Mouse (Mus musculus): Measurements from ENCODE around the gene Ism2. TPM values are rescaled to one million over a fixed set of nuclear protein-coding genes. Genes with fewer than 3 reads are reported as not detected.
"Not testable (repeated sequence)": the region's sequence is repeated elsewhere in the genome, so short reads cannot be mapped to it uniquely, and the experiment has no call there.

Gene Ism2
- polyA plus RNA-seq, 1 experiment from 2014 or later, result 0.44 TPM

- Histone ChIP-seq H3K36me3 (ENCODE audit: control insufficient read depth, insufficient read depth, low read length) (no peaks in the 10 kb centered on the region), H3K4me1 (ENCODE audit: control insufficient read depth, insufficient read depth, low read length) (no peaks in the 10 kb centered on the region), H3K9ac (replicated peaks; ENCODE audit: low read depth, low read length) (no peak overlapping the region), H3K27me3 (ENCODE audit: control insufficient read depth, insufficient read depth, low read length) (no peaks in the 10 kb centered on the region), H3K27ac (ENCODE audit: low read depth, low read length) (no peak overlapping the region), H3K4me3 (ENCODE audit: low read depth, low read length) (no peak overlapping the region), H3K4me2 (ENCODE audit: low read depth, low read length) (no peak overlapping the region), H3K9me3 (ENCODE audit: control insufficient read depth, low read length) (no peaks in the 10 kb centered on the region)
- 97% methylated on average over 4 of the region's 4 CpGs for WGBS
- ATAC-seq (ENCODE audit: low read depth), result no peak
Observed at GRCm38 (mm10) chr12:87282743-87283142, 16.8 kb downstream of the Ism2 start.

- no peak overlapping the region for H3K4me3 ChIP-seq (ENCODE audit: low read depth, low read length)
- H3K4me1 ChIP-seq (ENCODE audit: control insufficient read depth, insufficient read depth, low read length), result no peaks in the 10 kb centered on the region
- H3K9ac ChIP-seq (replicated peaks; ENCODE audit: low read depth, low read length), result no peak overlapping the region
- no peak for ATAC-seq (ENCODE audit: low read depth)
- WGBS, result 88% methylated on average over 1 of the region's 1 CpGs
- no peak overlapping the region for H3K27ac ChIP-seq (ENCODE audit: low read depth, low read length)
- no peaks in the 10 kb centered on the region for H3K27me3 ChIP-seq (ENCODE audit: control insufficient read depth, insufficient read depth, low read length)
- H3K4me2 ChIP-seq (ENCODE audit: low read depth, low read length), result no peak overlapping the region
- H3K9me3 ChIP-seq (ENCODE audit: control insufficient read depth, low read length), result no peaks in the 10 kb centered on the region
- no peaks in the 10 kb centered on the region for H3K36me3 ChIP-seq (ENCODE audit: control insufficient read depth, insufficient read depth, low read length)
Observed at GRCm38 (mm10) chr12:87281766-87282165, 17.7 kb downstream of the Ism2 start.

GRCm38 (mm10) chr12:87279879-87280278 is 19.6 kb downstream of the Ism2 start:
- 40% methylated on average over 14 of the region's 14 CpGs for WGBS
- Histone ChIP-seq H3K36me3 (ENCODE audit: control insufficient read depth, insufficient read depth, low read length) (peaks cover 11% of the 10 kb centered on the region), H3K9ac (replicated peaks; ENCODE audit: low read depth, low read length) (no peak overlapping the region), H3K4me2 (ENCODE audit: low read depth, low read length) (no peak overlapping the region), H3K27ac (ENCODE audit: low read depth, low read length) (no peak overlapping the region), H3K4me3 (ENCODE audit: low read depth, low read length) (no peak overlapping the region), H3K9me3 (ENCODE audit: control insufficient read depth, low read length) (no peaks in the 10 kb centered on the region), H3K4me1 (ENCODE audit: control insufficient read depth, insufficient read depth, low read length) (no peaks in the 10 kb centered on the region), H3K27me3 (ENCODE audit: control insufficient read depth, insufficient read depth, low read length) (no peaks in the 10 kb centered on the region)
- 0 out of 2 replicates have a peak, but pooled peaks have one; percentile 21 for ATAC-seq (ENCODE audit: low read depth)

GRCm38 (mm10) chr12:87279350-87279749 is 20.2 kb downstream of the Ism2 start:
- peaks cover 16% of the 10 kb centered on the region for H3K36me3 ChIP-seq (ENCODE audit: control insufficient read depth, insufficient read depth, low read length)
- no peak overlapping the region for H3K9ac ChIP-seq (replicated peaks; ENCODE audit: low read depth, low read length)
- no peak for ATAC-seq (ENCODE audit: low read depth)
- H3K4me2 ChIP-seq (ENCODE audit: low read depth, low read length), result no peak overlapping the region
- no peaks in the 10 kb centered on the region for H3K27me3 ChIP-seq (ENCODE audit: control insufficient read depth, insufficient read depth, low read length)
- no peaks in the 10 kb centered on the region for H3K9me3 ChIP-seq (ENCODE audit: control insufficient read depth, low read length)
- 59% methylated on average over 3 of the region's 3 CpGs for WGBS
- no peak overlapping the region for H3K4me3 ChIP-seq (ENCODE audit: low read depth, low read length)
- H3K4me1 ChIP-seq (ENCODE audit: control insufficient read depth, insufficient read depth, low read length), result no peaks in the 10 kb centered on the region
- H3K27ac ChIP-seq (ENCODE audit: low read depth, low read length), result no peak overlapping the region

- H3K4me1 ChIP-seq (ENCODE audit: control insufficient read depth, insufficient read depth, low read length), result no peaks in the 10 kb centered on the region
- no peaks in the 10 kb centered on the region for H3K27me3 ChIP-seq (ENCODE audit: control insufficient read depth, insufficient read depth, low read length)
- no peak overlapping the region for H3K9ac ChIP-seq (replicated peaks; ENCODE audit: low read depth, low read length)
- H3K4me3 ChIP-seq (ENCODE audit: low read depth, low read length), result no peak overlapping the region
- no peak overlapping the region for H3K27ac ChIP-seq (ENCODE audit: low read depth, low read length)
- peaks cover 19% of the 10 kb centered on the region for H3K36me3 ChIP-seq (ENCODE audit: control insufficient read depth, insufficient read depth, low read length)
- no peak overlapping the region for H3K4me2 ChIP-seq (ENCODE audit: low read depth, low read length)
- 30% methylated on average over 6 of the region's 6 CpGs for WGBS
- ATAC-seq (ENCODE audit: low read depth), result no peak
- H3K9me3 ChIP-seq (ENCODE audit: control insufficient read depth, low read length), result no peaks in the 10 kb centered on the region
Observed at GRCm38 (mm10) chr12:87278118-87278730, 21.3 kb downstream of the Ism2 start.

- H3K9me3 ChIP-seq (ENCODE audit: control insufficient read depth, low read length); H3K4me2 ChIP-seq (ENCODE audit: low read depth, low read length); H3K4me1 ChIP-seq (ENCODE audit: control insufficient read depth, insufficient read depth, low read length); ATAC-seq (ENCODE audit: low read depth); H3K9ac ChIP-seq (replicated peaks; ENCODE audit: low read depth, low read length); H3K27me3 ChIP-seq (ENCODE audit: control insufficient read depth, insufficient read depth, low read length); H3K4me3 ChIP-seq (ENCODE audit: low read depth, low read length); H3K27ac ChIP-seq (ENCODE audit: low read depth, low read length): not testable (repeated sequence)
- WGBS, result 89% methylated on average over 4 of the region's 4 CpGs
- peaks cover 27% of the 10 kb centered on the region for H3K36me3 ChIP-seq (ENCODE audit: control insufficient read depth, insufficient read depth, low read length)
Observed at GRCm38 (mm10) chr12:87277251-87277650, 22.3 kb downstream of the Ism2 start.

GRCm38 (mm10) chr12:87274853-87275831 is 24.4 kb downstream of the Ism2 start:
- no peak overlapping the region for H3K4me2 ChIP-seq (ENCODE audit: low read depth, low read length)
- no peak overlapping the region for H3K27ac ChIP-seq (ENCODE audit: low read depth, low read length)
- H3K4me3 ChIP-seq (ENCODE audit: low read depth, low read length), result no peak overlapping the region
- no peaks in the 10 kb centered on the region for H3K4me1 ChIP-seq (ENCODE audit: control insufficient read depth, insufficient read depth, low read length)
- H3K36me3 ChIP-seq (ENCODE audit: control insufficient read depth, insufficient read depth, low read length), result peaks cover 46% of the 10 kb centered on the region
- ATAC-seq (ENCODE audit: low read depth), result no peak
- no peaks in the 10 kb centered on the region for H3K9me3 ChIP-seq (ENCODE audit: control insufficient read depth, low read length)
- WGBS, result 92% methylated on average over 9 of the region's 9 CpGs
- no peak overlapping the region for H3K9ac ChIP-seq (replicated peaks; ENCODE audit: low read depth, low read length)
- H3K27me3 ChIP-seq (ENCODE audit: control insufficient read depth, insufficient read depth, low read length), result no peaks in the 10 kb centered on the region

- Histone ChIP-seq H3K4me3 (ENCODE audit: low read depth, low read length) (peak overlapping the region; percentile 67), H3K4me2 (ENCODE audit: low read depth, low read length) (peak overlapping the region; percentile 87), H3K9me3 (ENCODE audit: control insufficient read depth, low read length) (no peaks in the 10 kb centered on the region), H3K4me1 (ENCODE audit: control insufficient read depth, insufficient read depth, low read length) (peaks cover 14% of the 10 kb centered on the region), H3K27ac (ENCODE audit: low read depth, low read length) (no peak overlapping the region), H3K36me3 (ENCODE audit: control insufficient read depth, insufficient read depth, low read length) (peaks cover 39% of the 10 kb centered on the region), H3K27me3 (ENCODE audit: control insufficient read depth, insufficient read depth, low read length) (no peaks in the 10 kb centered on the region), H3K9ac (replicated peaks; ENCODE audit: low read depth, low read length) (no peak overlapping the region)
- WGBS, result 36% methylated on average over 4 of the region's 4 CpGs
- ATAC-seq (ENCODE audit: low read depth), result no peak
Observed at GRCm38 (mm10) chr12:87267682-87268081, 31.8 kb downstream of the Ism2 start.
